Mouse (Mus musculus) heart, adult 2 months (tissue): ENCODE results near the gene Pign. TPM values are rescaled to one million over a fixed set of nuclear protein-coding genes. Genes with fewer than 3 reads are reported as not detected.
A peak's percentile ranks its signal among the peaks of the same experiment; 100 is the strongest.

Experiments
- DNase-seq, 2 experiments: peaks; one replicate each; pipeline ENCODE4 v3.0.0; 2021
- H3K27ac ChIP-seq: fragments of 200-600 bp; 2 replicates; pipeline ENCODE4 v1.8.1; 2022
- H3K27me3 ChIP-seq: fragments of 200-500 bp; 2 replicates; pipeline ENCODE4 v1.6.1; 2012; ENCODE audit warnings: mild to moderate bottlenecking, low read length, inconsistent platforms, mixed read lengths; ENCODE audit not compliant: control insufficient read depth, insufficient read depth
- H3K36me3 ChIP-seq: fragments of 200-500 bp; 2 replicates; pipeline ENCODE4 v1.6.1; 2012; ENCODE audit warnings: low read length, inconsistent platforms; ENCODE audit not compliant: control insufficient read depth, insufficient read depth
- H3K4me1 ChIP-seq: fragments of 200-500 bp; 2 replicates; pipeline ENCODE4 v1.6.1; 2011; ENCODE audit warnings: low read length; ENCODE audit not compliant: control insufficient read depth, insufficient read depth
- H3K4me3 ChIP-seq: fragments of 200-600 bp; 2 replicates; pipeline ENCODE4 v1.8.1; 2022
- H3K79me2 ChIP-seq: fragments of 200-500 bp; replicated peaks from 2 replicates; pipeline ENCODE4 v1.6.1; 2012; ENCODE audit warnings: mild to moderate bottlenecking, inconsistent platforms, low read length, moderate library complexity, mixed read lengths; ENCODE audit not compliant: control insufficient read depth, insufficient read depth
- H3K9ac ChIP-seq: fragments of 200-500 bp; 2 replicates; pipeline ENCODE4 v1.6.1; 2012; ENCODE audit warnings: low read depth, mild to moderate bottlenecking, control low read depth, inconsistent platforms, low read length, mixed read lengths
- CTCF ChIP-seq: fragments of 200-600 bp; IDR thresholded peaks from 2 replicates; pipeline ENCODE4 v1.8.1; 2022; ENCODE audit warnings: antibody characterized with exemption, mild to moderate bottlenecking, moderate library complexity
- EP300 ChIP-seq: fragments of 200-500 bp; IDR thresholded peaks from 2 replicates; pipeline ENCODE4 v1.6.1; 2011; ENCODE audit warnings: low read depth, low read length, control low read depth; ENCODE audit not compliant: insufficient read depth
- POLR2A ChIP-seq: fragments of 200-500 bp; IDR thresholded peaks from 2 replicates; pipeline ENCODE4 v1.6.1; 2011; ENCODE audit warnings: mild to moderate bottlenecking, low read depth, low read length, control low read depth; ENCODE audit not compliant: insufficient read depth
- WGBS: fragments of 180-500 bp; shearing (Covaris S2); methylation state at CpG from one replicate; pipeline ENCODE4 v1.1.7; 2018; 5-methylcytosine and 5-hydroxymethylcytosine counted together
- intact Hi-C: fragments of 180-260 bp; cut with DNase I; formaldehyde crosslinking; loops from one replicate; pipeline ENCODE4 v1.15.1; 2025
- polyA plus RNA-seq: library from polyadenylated mRNA; depleted of rRNA; stranded (reverse); fragments of >200 nt; gene quantifications from 2 replicates; pipeline ENCODE4 v1.2.3, GENCODE M21; 2012
- total RNA-seq, 2 experiments: library from RNA; stranded (reverse); gene quantifications; 2 replicates each; pipeline ENCODE4 v1.2.3; 2021

Gene Pign
- total and polyA plus RNA-seq, 3 experiments: 12.5 to 18.9 (median 13.4) TPM

GRCm38 (mm10) chr1:105662820-105663170 lies 682 bp downstream of the Pign start:
- Histone ChIP-seq H3K4me1 (peaks cover 6% of the 10 kb centered on the region), H3K9ac (peak overlapping the region; percentile 57), H3K36me3 (peaks cover 8% of the 10 kb centered on the region), H3K79me2 (no peaks in the 10 kb centered on the region; the same call in 1 of the 2 replicates), H3K27ac (peak overlapping the region; percentile 77), H3K4me3 (peak overlapping the region; percentile 95), H3K27me3 (no peaks in the 10 kb centered on the region)
- WGBS: 5% methylated on average over 6 of the region's 6 CpGs
- TF ChIP-seq CTCF (no peak), EP300 (no peak), POLR2A (no peak)
- no peak for DNase-seq
- intact Hi-C loops: loop anchor here (5.0 to 10.0 kb wide), 2 partner anchors 375 to 732 kb away; no protein-coding TSS in a partner anchor

GRCm38 (mm10) chr1:105660015-105660414 lies 3.5 kb downstream of the Pign start:
- H3K4me3 ChIP-seq: no peak overlapping the region
- 16% methylated on average over 3 of the region's 3 CpGs for WGBS
- no peaks in the 10 kb centered on the region; the same call in 1 of the 2 replicates for H3K79me2 ChIP-seq
- H3K36me3 ChIP-seq: no peaks in the 10 kb centered on the region
- no peak overlapping the region for H3K9ac ChIP-seq
- H3K27ac ChIP-seq: no peak overlapping the region
- no peak for DNase-seq
- TF ChIP-seq CTCF (peak; percentile 94; the same call in 1 of the 2 replicates), EP300 (no peak), POLR2A (no peak)
- no peaks in the 10 kb centered on the region for H3K4me1 ChIP-seq
- H3K27me3 ChIP-seq: no peaks in the 10 kb centered on the region
- intact Hi-C loops: loop anchor here (1.0 to 10.0 kb wide), 4 partner anchors 21 to 735 kb away; no protein-coding TSS in a partner anchor

DNA sequence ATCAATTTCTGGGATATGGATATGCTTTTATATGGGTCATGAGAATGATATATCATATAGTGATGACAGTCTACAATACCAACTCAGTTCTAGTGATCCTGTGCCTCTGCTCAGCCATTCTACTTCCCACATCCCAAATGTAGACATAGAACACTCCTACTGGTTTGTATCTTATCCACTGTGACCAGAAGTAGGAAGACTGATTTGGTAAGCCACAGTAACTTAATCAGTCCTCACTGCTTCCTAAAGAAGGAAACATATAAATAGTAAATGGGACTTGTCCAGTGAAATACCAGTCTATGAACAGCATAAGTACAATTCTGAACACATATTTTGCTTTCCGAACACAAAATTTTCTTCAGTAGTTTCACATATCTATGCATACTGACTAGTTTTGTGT lies 9.5 kb downstream of the Pign start:
- no peak overlapping the region for H3K9ac ChIP-seq
- no peak overlapping the region for H3K27ac ChIP-seq
- intact Hi-C loops: no loop called here
- H3K36me3 ChIP-seq: no peaks in the 10 kb centered on the region
- no peaks in the 10 kb centered on the region for H3K4me1 ChIP-seq
- DNase-seq: no peak
- H3K79me2 ChIP-seq: no peaks in the 10 kb centered on the region
- 90% methylated on average over 1 of the region's 1 CpGs for WGBS
- H3K27me3 ChIP-seq: no peaks in the 10 kb centered on the region
- TF ChIP-seq CTCF (no peak), POLR2A (no peak), EP300 (no peak)
- H3K4me3 ChIP-seq: no peak overlapping the region

GRCm38 (mm10) chr1:105650650-105651049 lies 12.8 kb downstream of the Pign start:
- H3K27ac ChIP-seq: no peak overlapping the region
- DNase-seq: no peak
- 89% methylated on average over 1 of the region's 1 CpGs for WGBS
- H3K4me1 ChIP-seq: no peaks in the 10 kb centered on the region
- H3K4me3 ChIP-seq: no peak overlapping the region
- H3K79me2 ChIP-seq: no peaks in the 10 kb centered on the region
- H3K27me3 ChIP-seq: no peaks in the 10 kb centered on the region
- intact Hi-C loops: no loop called here
- 0 out of 2 replicates have a peak, but pooled peaks cover 2% of the 10 kb centered on the region for H3K36me3 ChIP-seq
- H3K9ac ChIP-seq: no peak overlapping the region
- no peak for TF ChIP-seq CTCF
- no peak for TF ChIP-seq POLR2A
- no peak for TF ChIP-seq EP300

GRCm38 (mm10) chr1:105644093-105644492 lies 19.4 kb downstream of the Pign start:
- TF ChIP-seq CTCF (no peak), EP300 (no peak), POLR2A (no peak)
- Histone ChIP-seq H3K4me1 (no peaks in the 10 kb centered on the region), H3K27ac (no peak overlapping the region), H3K79me2 (no peaks in the 10 kb centered on the region), H3K27me3 (no peaks in the 10 kb centered on the region), H3K9ac (no peak overlapping the region), H3K36me3 (peaks cover 2% of the 10 kb centered on the region; the same call in 1 of the 2 replicates), H3K4me3 (no peak overlapping the region)
- intact Hi-C loops: no loop called here
- WGBS: 86% methylated on average over 3 of the region's 3 CpGs
- DNase-seq: no peak

DNA sequence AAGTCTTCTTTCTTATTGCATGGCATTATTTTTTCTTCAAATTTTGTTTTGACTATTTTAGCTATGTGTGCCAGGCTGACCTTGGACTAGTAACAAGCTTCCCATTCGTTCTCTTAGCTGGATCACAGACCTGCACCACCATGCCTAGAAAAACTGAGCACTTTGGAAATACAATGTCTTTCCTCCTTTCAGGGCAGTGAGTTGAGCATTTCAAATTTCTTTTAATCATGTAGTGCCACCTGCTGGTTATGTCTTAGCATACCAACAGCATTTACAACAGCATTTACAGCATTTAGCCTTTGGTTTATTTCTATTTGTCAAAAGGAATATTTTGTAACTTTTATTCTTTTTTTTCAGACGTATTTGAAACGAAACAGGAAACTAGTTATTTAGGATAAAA lies 33.0 kb downstream of the Pign start:
- TF ChIP-seq CTCF (peak; percentile 82), EP300 (0 out of 2 replicates have a peak, but pooled peaks have one; percentile 9), POLR2A (no peak)
- Histone ChIP-seq H3K36me3 (no peaks in the 10 kb centered on the region), H3K4me1 (no peaks in the 10 kb centered on the region), H3K9ac (no peak overlapping the region), H3K27ac (no peak overlapping the region), H3K27me3 (no peaks in the 10 kb centered on the region), H3K79me2 (no peaks in the 10 kb centered on the region), H3K4me3 (no peak overlapping the region)
- intact Hi-C loops: loop anchor here (1.0 to 2.0 kb wide), 2 partner anchors 538 to 644 kb away; no protein-coding TSS in a partner anchor
- DNase-seq: no peak
- WGBS: 20% methylated on average over 3 of the region's 3 CpGs
